35 mouse cellular contexts compared by ENCODE assay signal in the genomic region with DNA sequence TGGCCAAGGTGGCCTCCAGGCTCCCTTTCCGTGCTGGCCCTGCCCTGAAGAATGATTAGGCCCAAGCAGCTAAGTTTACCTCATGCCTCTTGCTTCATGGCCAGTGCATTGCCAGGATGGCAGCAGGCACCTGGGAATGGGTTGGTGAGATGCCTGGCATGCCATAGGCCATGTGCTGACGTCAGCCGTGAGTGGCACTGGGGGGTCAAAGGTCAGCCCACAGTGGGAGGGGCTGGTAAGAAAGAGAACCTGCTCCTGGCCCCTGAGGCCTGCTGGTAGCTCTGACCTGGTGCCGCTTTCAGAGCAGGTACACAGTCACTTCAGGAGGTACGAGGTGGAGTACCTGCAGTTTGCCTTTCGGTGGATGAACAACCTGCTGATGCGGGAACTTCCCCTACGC. TPM values are rescaled to one million over a fixed set of nuclear protein-coding genes. Genes with fewer than 3 reads are reported as not detected.
DNase-seq lines count a peak whose midpoint lies in the region; ATAC-seq lines count a peak whose summit lies in the region.
"Had no signal": no experiment of that assay in that cellular context is flagged by ENCODE, and none has a peak within 500 bp of the region (broad histone marks: within the 10 kb centered on the region; RNA-seq: fewer than 3 reads in every experiment).

No protein-coding gene starts in this region.

- no peak overlapping the region for H3K27ac ChIP-seq in midbrain, embryonic 11.5 days (ENCODE audit: low read depth, low read length)
- H3K27ac ChIP-seq in midbrain, embryonic 10.5 days (replicated peaks): no peak overlapping the region
- H3K27ac ChIP-seq: forebrain, embryonic 13.5 days; heart, embryonic 13.5 days; hindbrain, embryonic 10.5 days; hindbrain, embryonic 15.5 days; left cerebral cortex, adult 2 months; limb, embryonic 12.5 days; liver, embryonic 13.5 days; midbrain, embryonic 12.5 days; neural tube, embryonic 12.5 days had no signal

- H3K27me3 ChIP-seq in midbrain, embryonic 11.5 days (ENCODE audit: control insufficient read depth, insufficient read depth, low read length): no peaks in the 10 kb centered on the region
- no peaks in the 10 kb centered on the region for H3K27me3 ChIP-seq in midbrain, embryonic 10.5 days (ENCODE audit: low read depth, poor library complexity, severe bottlenecking)
- H3K27me3 ChIP-seq: forebrain, embryonic 13.5 days; heart, embryonic 13.5 days; hindbrain, embryonic 15.5 days; limb, embryonic 12.5 days; liver, embryonic 13.5 days; midbrain, embryonic 12.5 days; neural tube, embryonic 12.5 days had no signal

- H3K4me2 ChIP-seq in midbrain, embryonic 11.5 days: no peak overlapping the region
- H3K4me2 ChIP-seq: forebrain, embryonic 13.5 days; heart, embryonic 13.5 days; hindbrain, embryonic 15.5 days; limb, embryonic 12.5 days; liver, embryonic 13.5 days; lung, embryonic 14.5 days; midbrain, embryonic 12.5 days; neural tube, embryonic 12.5 days had no signal

- peaks cover 7% of the 10 kb centered on the region for H3K36me3 ChIP-seq in midbrain, embryonic 11.5 days (ENCODE audit: control insufficient read depth, insufficient read depth, low read length)
- H3K36me3 ChIP-seq in midbrain, embryonic 10.5 days: peaks cover 91% of the 10 kb centered on the region

- no peak overlapping the region for H3K4me3 ChIP-seq in midbrain, embryonic 11.5 days (ENCODE audit: low read depth, low read length)
- H3K4me3 ChIP-seq in midbrain, embryonic 10.5 days: no peak overlapping the region
- H3K4me3 ChIP-seq: forebrain, embryonic 13.5 days; heart, embryonic 13.5 days; hindbrain, embryonic 10.5 days; hindbrain, embryonic 15.5 days; left cerebral cortex, adult 2 months; limb, embryonic 12.5 days; liver, embryonic 13.5 days; midbrain, embryonic 12.5 days; myocyte; neural tube, embryonic 12.5 days had no signal

- no peak overlapping the region for H3K9ac ChIP-seq in midbrain, embryonic 11.5 days (ENCODE audit: low read length)
- H3K9ac ChIP-seq: forebrain, embryonic 13.5 days; heart, embryonic 13.5 days; hindbrain, embryonic 15.5 days; limb, embryonic 12.5 days; liver, embryonic 13.5 days; lung, embryonic 14.5 days; midbrain, embryonic 12.5 days; neural tube, embryonic 12.5 days had no signal

- 90% methylated on average over 8 of the region's 8 CpGs for WGBS in midbrain, embryonic 11.5 days
- 88% methylated on average over 8 of the region's 8 CpGs for WGBS in midbrain, embryonic 10.5 days

- ATAC-seq in midbrain, embryonic 11.5 days (ENCODE audit: low FRiP score): no peak
- ATAC-seq: CD4-positive, CD25-positive, alpha-beta regulatory T cell, adult 4 months; forebrain, embryonic 13.5 days; inflammation-experienced regulatory T-cells, adult 6 months had no signal

- H3K9me3 ChIP-seq in midbrain, embryonic 11.5 days (ENCODE audit: control insufficient read depth, low read length): no peaks in the 10 kb centered on the region
- H3K9me3 ChIP-seq in midbrain, embryonic 10.5 days (replicated peaks): no peaks in the 10 kb centered on the region; the same call in 1 of the 2 replicates
- H3K9me3 ChIP-seq: forebrain, embryonic 13.5 days; heart, embryonic 13.5 days; hindbrain, embryonic 10.5 days; hindbrain, embryonic 15.5 days; limb, embryonic 12.5 days; liver, embryonic 13.5 days; midbrain, embryonic 12.5 days; neural tube, embryonic 12.5 days had no signal

- H3K4me1 ChIP-seq in midbrain, embryonic 11.5 days (ENCODE audit: control insufficient read depth, insufficient read depth, low read length): peaks cover 6% of the 10 kb centered on the region; the same call in 1 of the 2 replicates
- H3K4me1 ChIP-seq in midbrain, embryonic 10.5 days: peaks cover 28% of the 10 kb centered on the region
- H3K4me1 ChIP-seq: limb, embryonic 12.5 days had no signal

- DNase-seq in cerebellum, adult 9-11 months: peak; percentile 52
- no peak for DNase-seq in cerebellum, adult 8-10 months
- peak; percentile 51 to 64 for DNase-seq in kidney, adult 8-10 months
- no peak for DNase-seq in kidney, postnatal 14 days
- peak; percentile 81 for DNase-seq in midbrain, embryonic 11.5 days (ENCODE audit: low spot score, missing footprints)
- DNase-seq in midbrain, embryonic 10.5 days (ENCODE audit: low spot score): no peak
- DNase-seq in kidney, postnatal 25 days: peak; percentile 51 to 78
- no peak for DNase-seq in layer of hippocampus, postnatal 10 days (ENCODE audit: low spot score in 2 of 2)
- DNase-seq: adrenal gland, adult 2 months; gastrocnemius, postnatal 10 days; heart, postnatal 10 days; liver, embryonic 13.5 days; lung, embryonic 14.5 days; lung, postnatal 14 days; thymus, postnatal 4 days had no signal

RNA-seq across cellular contexts. Expression of gene Rnf8, which starts 15.1 kb away (rescaled TPM):
- 106 and 111 TPM in 2 replicates for polyA plus RNA-seq in midbrain, embryonic 11.5 days (2014; fragmentation: Nextera tagmentation; extraction: Ambion mirVana)
- polyA plus RNA-seq in midbrain, embryonic 10.5 days (2016; fragmentation: Nextera tagmentation; extraction: Ambion mirVana): 113 and 116 TPM in 2 replicates
- total RNA-seq in layer of hippocampus, postnatal 10 days (2021): 10 to 100 TPM; 46.1 to 49.9 TPM

RNA-seq across cellular contexts. Expression of gene Gm28043, which starts 15.1 kb away (rescaled TPM):
- 2.2 and 2.7 TPM in 2 replicates for polyA plus RNA-seq in midbrain, embryonic 11.5 days (2014; fragmentation: Nextera tagmentation; extraction: Ambion mirVana)
- 2.4 and 3.0 TPM in 2 replicates for polyA plus RNA-seq in midbrain, embryonic 10.5 days (2016; fragmentation: Nextera tagmentation; extraction: Ambion mirVana)
- total RNA-seq in layer of hippocampus, postnatal 10 days (2021): 1 to 10 TPM; 3.1 to 6.1 TPM

RNA-seq across cellular contexts. Expression of gene Tmem217, which starts 47.4 kb away (rescaled TPM):
- polyA plus RNA-seq in midbrain, embryonic 11.5 days (2014; fragmentation: Nextera tagmentation; extraction: Ambion mirVana): 0.14 and 0.51 TPM in 2 replicates
- polyA plus RNA-seq in midbrain, embryonic 10.5 days (2016; fragmentation: Nextera tagmentation; extraction: Ambion mirVana): 1.1 and 1.3 TPM in 2 replicates
- total RNA-seq in layer of hippocampus, postnatal 10 days (2021): not detected
- total RNA-seq: adrenal gland, adult 2 months; gastrocnemius, postnatal 10 days; heart, adult 8-10 months; heart, postnatal 10 days; layer of hippocampus, postnatal 14 days; left cerebral cortex, adult 2 months; left cerebral cortex, postnatal 25 days; megakaryocyte progenitor cell, adult 5-6 weeks; midbrain, postnatal 0 days had no signal
- polyA plus RNA-seq: myocyte had no signal

RNA-seq across cellular contexts. Expression of gene Tbc1d22b, which starts 50.0 kb away (rescaled TPM):
- 16.8 and 18.8 TPM in 2 replicates for polyA plus RNA-seq in midbrain, embryonic 11.5 days (2014; fragmentation: Nextera tagmentation; extraction: Ambion mirVana)
- polyA plus RNA-seq in midbrain, embryonic 10.5 days (2016; fragmentation: Nextera tagmentation; extraction: Ambion mirVana): 18.8 and 19.9 TPM in 2 replicates
- 10 to 100 TPM; 40.1 to 46.0 TPM for total RNA-seq in layer of hippocampus, postnatal 10 days (2021)

RNA-seq across cellular contexts. Expression of gene Gm17657, which starts 50.1 kb away (rescaled TPM):
- not detected in 2 replicates for polyA plus RNA-seq in midbrain, embryonic 11.5 days (2014; fragmentation: Nextera tagmentation; extraction: Ambion mirVana)
- not detected in 2 replicates for polyA plus RNA-seq in midbrain, embryonic 10.5 days (2016; fragmentation: Nextera tagmentation; extraction: Ambion mirVana)
- total RNA-seq in layer of hippocampus, postnatal 10 days (2021): not detected
- total RNA-seq: adrenal gland, adult 2 months; adrenal gland, postnatal 4 days; gastrocnemius, postnatal 10 days; heart, adult 8-10 months; heart, postnatal 10 days; layer of hippocampus, postnatal 14 days; left cerebral cortex, adult 2 months; left cerebral cortex, postnatal 25 days; megakaryocyte progenitor cell, adult 5-6 weeks; midbrain, postnatal 0 days had no signal
- polyA plus RNA-seq: adrenal gland, adult 2 months; CD4-positive, CD25-positive, alpha-beta regulatory T cell, adult 4 months; embryonic facial prominence, embryonic 11.5 days; forebrain, embryonic 13.5 days; gonadal fat pad, adult 2 months; heart, embryonic 13.5 days; hindbrain, embryonic 10.5 days; hindbrain, embryonic 15.5 days; limb, embryonic 12.5 days; liver, embryonic 13.5 days; lung, embryonic 14.5 days; midbrain, embryonic 12.5 days; midbrain, postnatal 0 days; myocyte; neural tube, embryonic 12.5 days; thymus, postnatal 0 days had no signal

Comparison
In these comparisons a context has a peak if more than half of its experiments do, and no peak if none do; other contexts are left out.
1. DNase-seq: peak in cerebellum, adult 9-11 months (single experiment), kidney, adult 8-10 months (2 of 2), midbrain, embryonic 11.5 days (single experiment) and kidney, postnatal 25 days (2 of 2); none in cerebellum, adult 8-10 months (single experiment), kidney, postnatal 14 days (single experiment), midbrain, embryonic 10.5 days (single experiment) and layer of hippocampus, postnatal 10 days (0 of 2).